Mouse (Mus musculus) heart, embryonic 10.5 days (tissue): ENCODE results near the gene Mrps23. TPM values are rescaled to one million over a fixed set of nuclear protein-coding genes. Genes with fewer than 3 reads are reported as not detected.
"Not testable (repeated sequence)": the region's sequence is repeated elsewhere in the genome, so short reads cannot be mapped to it uniquely, and the experiment has no call there.

Experiments
- DNase-seq: peaks from one replicate; pipeline ENCODE4 v3.0.0-alpha.2; 2017; ENCODE audit warnings: low spot score
- H3K27ac ChIP-seq: fragments of 300-500 bp; sonication (generic); 2 replicates; pipeline ENCODE4 v1.5.1; 2016; ENCODE audit warnings: mild to moderate bottlenecking
- H3K27me3 ChIP-seq: fragments of 300-500 bp; sonication (generic); 2 replicates; pipeline ENCODE4 v1.6.1; 2016; ENCODE audit warnings: mild to moderate bottlenecking; ENCODE audit not compliant: poor library complexity, insufficient read depth, severe bottlenecking
- H3K36me3 ChIP-seq: fragments of 300-500 bp; sonication (generic); 2 replicates; pipeline ENCODE4 v1.6.1; 2016; ENCODE audit warnings: mild to moderate bottlenecking, moderate library complexity
- H3K4me1 ChIP-seq: fragments of 300-500 bp; sonication (generic); 2 replicates; pipeline ENCODE4 v1.6.1; 2016; ENCODE audit warnings: mild to moderate bottlenecking
- H3K4me3 ChIP-seq: fragments of 300-500 bp; sonication (generic); 2 replicates; pipeline ENCODE4 v1.5.1; 2016; ENCODE audit warnings: mild to moderate bottlenecking, moderate library complexity
- H3K9me3 ChIP-seq: fragments of 300-500 bp; sonication (generic); 2 replicates; pipeline ENCODE4 v1.6.1; 2016; ENCODE audit warnings: mild to moderate bottlenecking, moderate library complexity
- WGBS: fragments of 180-500 bp; shearing (Covaris S2); methylation state at CpG from one replicate; pipeline ENCODE4 v1.1.7; 2016; 5-methylcytosine and 5-hydroxymethylcytosine counted together
- polyA plus RNA-seq: library from polyadenylated mRNA; unstranded; fragments of >200 nt; fragmentation: Nextera tagmentation; extraction: Ambion mirVana; gene quantifications from 2 replicates; pipeline ENCODE4 v1.2.1, GENCODE M21; 2016

Gene Mrps23
- polyA plus RNA-seq, 1 experiment from 2014 or later: 74.6 TPM

DNA sequence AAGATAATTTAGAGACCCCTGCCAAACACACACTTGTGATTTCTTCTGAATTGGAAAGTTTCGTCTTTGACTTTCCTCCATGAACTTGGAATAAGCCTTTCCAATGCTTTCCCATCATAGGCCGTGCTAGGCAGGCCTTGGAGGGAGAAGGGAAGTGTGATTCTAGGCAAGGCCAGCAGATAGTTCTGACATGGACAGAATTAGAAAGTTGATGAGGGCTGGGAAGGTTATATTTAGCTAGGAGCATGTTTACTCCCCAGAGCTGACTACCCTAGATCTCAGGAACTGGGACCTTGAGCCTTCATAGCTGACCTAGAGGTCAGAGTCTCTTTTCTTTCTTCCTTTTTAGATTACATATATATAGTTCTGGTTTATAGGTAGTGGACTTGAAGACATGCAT is 3.0 kb upstream of the Mrps23 start:
- Histone ChIP-seq H3K36me3 (0 out of 2 replicates have a peak, but pooled peaks cover 5% of the 10 kb centered on the region), H3K27ac (peak overlapping the region; percentile 92), H3K9me3 (no peaks in the 10 kb centered on the region), H3K27me3 (peaks cover 10% of the 10 kb centered on the region; the same call in 1 of the 2 replicates), H3K4me3 (no peak overlapping the region), H3K4me1 (peaks cover 69% of the 10 kb centered on the region)
- DNase-seq: no peak
- WGBS: 42% methylated on average over 2 of the region's 2 CpGs

DNA sequence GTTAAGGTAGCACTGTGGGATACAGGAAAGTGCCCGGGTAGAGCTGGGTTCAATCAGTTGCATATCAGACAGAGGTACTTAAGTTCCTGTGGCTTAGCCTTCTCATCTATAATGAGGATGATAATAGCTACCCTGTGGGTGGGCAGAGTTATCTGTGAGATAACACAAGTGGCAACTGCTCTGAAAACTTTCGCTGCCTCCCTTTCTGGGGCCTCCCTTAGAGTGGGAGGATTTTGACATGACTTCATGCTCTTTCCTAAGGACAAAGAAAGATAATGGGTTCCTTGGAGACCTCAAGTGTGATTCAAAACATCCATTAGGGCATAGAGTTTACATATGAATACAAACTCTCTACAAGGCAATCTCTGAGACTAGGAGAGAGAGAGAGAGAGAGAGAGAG is 2.1 kb upstream of the Mrps23 start:
- Histone ChIP-seq H3K9me3 (no peaks in the 10 kb centered on the region), H3K4me1 (peaks cover 69% of the 10 kb centered on the region), H3K4me3 (no peak overlapping the region), H3K36me3 (peaks cover 6% of the 10 kb centered on the region), H3K27ac (peak overlapping the region; percentile 92), H3K27me3 (peaks cover 9% of the 10 kb centered on the region; the same call in 1 of the 2 replicates)
- DNase-seq: peak; percentile 87
- 2% methylated on average over 2 of the region's 2 CpGs for WGBS

DNA sequence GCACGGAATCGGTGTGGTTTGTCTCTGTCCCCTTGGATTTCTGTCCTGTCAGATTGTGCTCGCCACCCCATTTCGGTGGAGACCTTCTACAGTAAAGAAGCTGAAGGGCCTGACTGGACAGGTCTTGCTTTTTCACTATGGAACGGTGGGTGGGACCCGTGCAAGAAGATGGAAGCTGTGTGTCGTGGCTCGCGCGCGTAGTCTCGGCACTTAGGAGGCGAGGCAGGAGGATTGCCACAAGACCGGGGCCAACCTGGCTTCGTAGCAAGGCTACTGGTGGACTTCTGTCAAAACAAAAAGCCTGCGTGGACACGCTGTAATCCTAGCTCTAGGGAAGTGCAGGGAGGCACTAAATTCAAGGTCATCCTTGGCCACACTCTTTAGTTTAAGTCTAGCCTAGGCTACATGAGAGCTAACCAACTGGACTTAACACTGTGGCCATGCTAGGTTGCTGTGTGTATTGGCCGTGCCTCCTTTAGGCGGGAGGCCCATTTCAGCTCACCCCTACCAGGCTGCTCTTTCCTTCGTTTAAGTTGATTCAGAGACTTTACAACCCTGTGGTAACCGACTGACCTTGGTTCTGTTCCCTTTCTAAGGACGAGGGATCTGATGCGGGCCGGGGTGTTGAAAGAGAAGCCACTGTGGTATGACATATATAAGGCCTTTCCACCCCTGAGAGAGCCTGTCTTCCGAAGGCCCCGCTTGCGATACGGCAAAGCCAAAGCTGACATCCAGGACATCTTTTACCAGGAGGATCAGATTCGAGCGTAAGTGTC is 593 bp downstream of the Mrps23 start:
- 31% methylated on average over 30 of the region's 30 CpGs for WGBS
- Histone ChIP-seq H3K4me1 (peaks cover 51% of the 10 kb centered on the region), H3K27me3 (no peaks in the 10 kb centered on the region), H3K9me3 (no peaks in the 10 kb centered on the region), H3K4me3 (peak overlapping the region; percentile 76), H3K36me3 (peaks cover 30% of the 10 kb centered on the region), H3K27ac (peak overlapping the region; percentile 92)
- no peak for DNase-seq

DNA sequence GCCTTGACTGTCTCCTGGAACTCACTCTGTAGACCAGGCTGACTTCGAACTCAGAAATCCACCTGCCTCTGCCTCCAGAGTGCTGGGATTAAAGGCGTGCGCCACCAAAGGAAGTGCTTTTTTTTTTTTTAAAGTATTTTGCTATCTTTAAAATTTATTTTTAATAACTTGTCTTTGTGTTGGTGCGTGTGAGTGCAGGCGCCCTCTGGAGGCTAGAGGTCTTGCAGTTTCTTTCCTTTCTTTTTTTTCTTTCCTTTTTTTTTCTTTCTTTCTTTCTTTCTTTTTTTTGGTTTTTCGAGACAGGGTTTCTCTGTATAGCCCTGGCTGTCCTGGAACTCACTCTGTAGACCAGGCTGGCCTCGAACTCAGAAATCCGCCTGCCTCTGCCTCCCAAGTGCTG is 2.4 kb downstream of the Mrps23 start:
- WGBS: 82% methylated on average over 8 of the region's 8 CpGs
- not testable (repeated sequence) for H3K27me3 ChIP-seq, DNase-seq, H3K9me3 ChIP-seq, H3K4me3 ChIP-seq, H3K27ac ChIP-seq
- peaks cover 48% of the 10 kb centered on the region for H3K36me3 ChIP-seq
- H3K4me1 ChIP-seq: peaks cover 34% of the 10 kb centered on the region

DNA sequence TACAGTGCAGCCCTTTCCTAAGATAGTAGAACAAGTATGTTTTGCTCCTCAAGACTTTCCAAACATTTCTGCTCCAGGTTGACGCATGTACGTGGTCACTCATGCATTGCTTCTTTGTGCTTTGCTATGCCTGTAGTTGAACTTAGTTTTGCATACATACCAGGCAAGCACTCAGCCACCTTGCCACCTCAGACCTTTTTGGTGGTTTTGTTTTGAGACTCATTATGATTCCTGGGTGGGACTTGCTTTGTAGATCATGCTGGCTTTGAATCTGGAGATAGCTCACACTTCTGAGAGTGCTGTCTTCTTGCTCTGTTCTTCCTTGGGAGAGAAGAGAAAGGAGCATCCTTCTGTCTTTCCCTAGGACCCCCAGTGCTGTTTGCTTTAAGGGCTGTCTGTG is 3.5 kb downstream of the Mrps23 start:
- H3K4me3 ChIP-seq: no peak overlapping the region
- peaks cover 54% of the 10 kb centered on the region for H3K36me3 ChIP-seq
- H3K27ac ChIP-seq: no peak overlapping the region
- no peaks in the 10 kb centered on the region for H3K27me3 ChIP-seq
- no peak for DNase-seq
- no peaks in the 10 kb centered on the region for H3K9me3 ChIP-seq
- 94% methylated on average over 2 of the region's 2 CpGs for WGBS
- H3K4me1 ChIP-seq: peaks cover 23% of the 10 kb centered on the region

DNA sequence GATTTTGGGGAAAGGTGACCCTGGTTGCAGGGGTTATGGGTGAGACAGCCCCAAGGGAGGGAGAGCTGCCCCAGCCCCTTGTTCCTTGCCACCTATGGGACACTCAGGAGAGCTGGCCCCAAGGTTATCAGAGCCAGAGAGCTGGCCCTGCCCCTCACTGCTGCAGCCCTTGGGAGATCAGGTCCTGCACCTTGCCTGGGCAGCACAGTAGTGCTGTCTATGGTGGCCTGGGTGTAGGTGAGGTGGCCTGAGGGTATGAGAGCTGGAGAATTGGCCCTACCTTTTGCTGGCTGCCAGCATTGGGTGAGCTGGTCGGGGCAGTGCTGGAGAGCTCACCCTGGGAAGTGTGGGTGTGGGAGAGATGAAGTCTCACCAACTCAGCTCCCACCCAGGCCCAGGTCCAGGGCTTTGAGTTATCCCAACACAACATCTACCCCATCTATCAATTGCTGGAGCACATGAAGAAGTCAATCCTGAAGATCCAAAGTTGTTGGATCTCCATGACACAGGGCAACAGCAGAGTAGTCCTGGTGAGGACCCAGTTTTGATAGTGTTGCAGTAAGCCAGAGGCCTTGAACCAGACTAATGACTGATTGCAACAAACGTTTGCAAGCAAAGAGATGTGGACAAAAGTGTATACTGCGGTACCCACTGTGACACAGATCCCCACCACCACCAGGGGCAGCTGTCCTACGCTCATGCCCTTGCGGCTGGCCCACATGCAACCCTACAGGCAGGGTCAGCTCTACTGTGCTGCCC is 7.8 kb downstream of the Mrps23 start:
- H3K9me3 ChIP-seq: no peaks in the 10 kb centered on the region
- no peak for DNase-seq
- H3K36me3 ChIP-seq: peaks cover 49% of the 10 kb centered on the region
- H3K4me3 ChIP-seq: no peak overlapping the region
- WGBS: 89% methylated on average over 5 of the region's 5 CpGs
- H3K27ac ChIP-seq: no peak overlapping the region
- no peaks in the 10 kb centered on the region for H3K27me3 ChIP-seq
- peaks cover 31% of the 10 kb centered on the region for H3K4me1 ChIP-seq

DNA sequence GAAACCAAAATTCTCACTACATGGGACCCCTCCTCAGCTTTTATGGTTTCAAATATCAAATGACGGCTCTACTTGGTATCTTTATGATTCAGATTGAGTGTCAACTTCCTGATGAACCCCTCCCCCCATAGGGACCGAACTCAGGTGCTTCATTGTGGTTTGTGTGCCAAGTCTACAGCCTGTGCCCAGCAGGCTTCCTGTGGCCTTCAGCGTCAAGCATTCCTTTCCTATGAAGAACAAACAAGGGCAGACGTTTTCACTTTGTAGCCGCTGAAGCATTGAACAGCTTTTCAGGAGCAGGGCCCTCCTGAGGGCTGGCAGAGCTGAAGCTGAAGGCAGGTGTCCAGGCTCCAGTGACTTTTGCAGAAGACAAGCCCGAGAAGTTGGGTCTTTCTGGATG is 9.6 kb downstream of the Mrps23 start:
- Histone ChIP-seq H3K4me3 (no peak overlapping the region), H3K4me1 (peaks cover 41% of the 10 kb centered on the region), H3K9me3 (no peaks in the 10 kb centered on the region), H3K27me3 (no peaks in the 10 kb centered on the region), H3K27ac (peak overlapping the region; percentile 42; the same call in 1 of the 2 replicates), H3K36me3 (peaks cover 34% of the 10 kb centered on the region)
- 62% methylated on average over 6 of the region's 6 CpGs for WGBS
- no peak for DNase-seq

DNA sequence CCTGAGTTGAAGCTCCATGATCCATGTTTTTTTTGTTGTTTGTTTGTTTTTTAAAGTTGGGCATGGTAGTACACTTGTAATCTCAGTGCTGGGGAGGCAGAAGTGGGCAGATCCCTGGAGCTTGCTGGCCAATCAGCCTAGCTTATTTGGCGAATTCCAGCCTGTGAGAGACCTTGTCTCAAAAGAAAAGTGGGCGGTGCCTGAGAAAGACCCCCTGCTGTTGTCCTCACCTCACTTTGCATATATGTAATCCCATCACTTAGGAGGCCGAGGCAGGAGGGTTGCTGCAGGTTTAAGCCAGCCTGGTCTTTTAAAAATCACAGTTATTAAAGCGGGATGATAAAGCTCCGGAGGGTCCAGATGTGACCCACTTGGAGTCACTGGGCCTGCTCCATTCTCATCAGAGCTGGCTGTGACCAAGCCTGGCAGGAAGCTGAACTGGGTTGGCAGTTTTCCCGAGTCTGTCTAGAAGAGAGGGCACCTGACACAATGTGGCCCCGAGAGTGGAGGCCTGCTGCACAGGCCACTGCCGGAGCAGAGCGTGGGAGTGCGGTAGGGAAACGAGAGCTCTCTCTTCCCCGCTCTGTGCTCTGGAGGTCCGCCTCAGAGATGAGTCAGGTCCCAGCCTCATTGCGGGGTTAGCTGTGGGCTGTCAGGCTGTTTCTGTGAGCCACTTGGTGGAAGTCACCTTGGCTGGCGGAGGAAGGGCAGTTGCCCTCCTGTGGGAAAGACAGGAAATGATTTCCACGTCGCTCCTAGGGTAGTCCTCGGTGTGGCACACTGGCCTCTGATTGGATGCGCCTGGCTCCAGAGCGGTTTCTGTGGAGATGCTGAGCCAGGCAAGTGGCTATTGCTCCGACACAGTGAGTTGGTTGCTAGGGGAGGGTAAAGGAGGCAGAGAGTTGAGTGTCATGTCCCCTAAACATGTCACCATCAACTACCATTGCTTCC is 11.0 kb downstream of the Mrps23 start:
- H3K4me3 ChIP-seq: 0 out of 2 replicates have a peak overlapping the region, but pooled peaks have one; percentile 19
- peaks cover 47% of the 10 kb centered on the region for H3K4me1 ChIP-seq
- no peaks in the 10 kb centered on the region for H3K27me3 ChIP-seq
- peak overlapping the region; percentile 79 for H3K27ac ChIP-seq
- WGBS: 56% methylated on average over 21 of the region's 21 CpGs
- DNase-seq: no peak
- H3K9me3 ChIP-seq: no peaks in the 10 kb centered on the region
- peaks cover 21% of the 10 kb centered on the region for H3K36me3 ChIP-seq

DNA sequence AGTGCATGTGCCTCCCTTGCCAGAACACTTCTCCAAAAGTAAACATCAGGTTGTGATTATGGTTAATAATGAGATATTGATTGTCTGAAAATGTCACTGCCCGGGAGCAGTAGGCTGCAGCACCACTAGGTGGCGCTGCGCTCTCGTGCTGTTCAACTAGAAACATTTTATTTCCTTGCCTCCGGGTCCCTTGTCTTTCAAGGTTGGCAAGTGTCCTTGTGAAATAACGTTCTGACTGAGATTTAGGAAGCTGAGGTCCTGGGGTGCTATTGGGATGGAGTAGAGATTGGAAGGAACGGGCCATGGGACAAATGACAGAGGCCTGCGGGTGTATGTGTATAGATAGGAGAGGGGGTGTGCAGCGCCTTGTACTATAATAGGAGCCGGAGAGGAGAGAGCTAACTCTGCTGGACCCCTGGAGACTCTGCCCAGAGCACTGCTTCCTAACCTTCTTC is 12.1 kb downstream of the Mrps23 start:
- Histone ChIP-seq H3K9me3 (no peaks in the 10 kb centered on the region), H3K4me1 (peaks cover 47% of the 10 kb centered on the region), H3K27ac (peak overlapping the region; percentile 64), H3K27me3 (no peaks in the 10 kb centered on the region), H3K4me3 (peak overlapping the region; percentile 29; the same call in 1 of the 2 replicates), H3K36me3 (peaks cover 10% of the 10 kb centered on the region)
- WGBS: 25% methylated on average over 10 of the region's 10 CpGs
- no peak for DNase-seq

DNA sequence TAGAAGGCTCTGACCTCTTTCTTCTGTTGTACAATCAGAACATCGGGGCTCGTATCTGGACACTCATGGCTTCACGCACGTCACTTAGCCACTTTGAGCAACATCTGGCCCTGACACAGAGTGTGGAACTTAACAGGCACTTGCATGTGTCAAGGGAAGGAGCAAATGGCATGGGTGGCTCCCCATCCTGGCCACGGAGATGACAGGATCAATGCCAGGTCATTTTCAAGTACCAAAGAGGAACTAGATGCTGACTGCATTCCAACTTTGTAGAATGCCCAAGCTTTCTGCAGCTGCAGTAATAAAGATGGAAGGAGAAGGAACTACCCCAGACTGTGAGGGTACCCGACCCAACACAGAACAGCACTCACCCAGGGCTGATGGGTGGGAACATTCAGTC is 14.0 kb downstream of the Mrps23 start:
- Histone ChIP-seq H3K27ac (no peak overlapping the region), H3K4me3 (no peak overlapping the region), H3K4me1 (peaks cover 47% of the 10 kb centered on the region), H3K36me3 (no peaks in the 10 kb centered on the region), H3K9me3 (no peaks in the 10 kb centered on the region), H3K27me3 (no peaks in the 10 kb centered on the region)
- no peak for DNase-seq
- 52% methylated on average over 6 of the region's 6 CpGs for WGBS

DNA sequence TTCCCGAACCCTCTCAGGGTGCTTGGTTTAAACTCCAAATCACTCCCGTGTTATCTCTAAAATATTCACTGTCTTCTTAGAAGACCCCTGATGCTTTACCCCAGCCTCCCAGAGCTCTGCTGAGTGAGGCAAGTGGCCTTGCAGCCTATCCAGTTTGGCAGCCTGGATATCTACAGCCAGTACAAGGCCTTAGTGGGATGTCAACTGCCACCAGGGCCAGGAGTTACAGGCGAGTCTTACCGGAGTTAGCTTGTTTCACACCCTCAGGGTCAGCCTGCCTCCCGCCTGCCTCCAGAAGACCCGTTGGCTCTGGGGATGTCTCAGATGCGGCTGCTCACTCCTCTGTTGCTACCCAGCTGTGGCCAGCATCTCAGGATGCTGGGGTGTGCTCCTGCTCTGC is 14.4 kb downstream of the Mrps23 start:
- H3K9me3 ChIP-seq: no peaks in the 10 kb centered on the region
- H3K27me3 ChIP-seq: no peaks in the 10 kb centered on the region
- H3K4me3 ChIP-seq: no peak overlapping the region
- DNase-seq: no peak
- peaks cover 47% of the 10 kb centered on the region for H3K4me1 ChIP-seq
- H3K27ac ChIP-seq: no peak overlapping the region
- 56% methylated on average over 7 of the region's 7 CpGs for WGBS
- H3K36me3 ChIP-seq: no peaks in the 10 kb centered on the region

DNA sequence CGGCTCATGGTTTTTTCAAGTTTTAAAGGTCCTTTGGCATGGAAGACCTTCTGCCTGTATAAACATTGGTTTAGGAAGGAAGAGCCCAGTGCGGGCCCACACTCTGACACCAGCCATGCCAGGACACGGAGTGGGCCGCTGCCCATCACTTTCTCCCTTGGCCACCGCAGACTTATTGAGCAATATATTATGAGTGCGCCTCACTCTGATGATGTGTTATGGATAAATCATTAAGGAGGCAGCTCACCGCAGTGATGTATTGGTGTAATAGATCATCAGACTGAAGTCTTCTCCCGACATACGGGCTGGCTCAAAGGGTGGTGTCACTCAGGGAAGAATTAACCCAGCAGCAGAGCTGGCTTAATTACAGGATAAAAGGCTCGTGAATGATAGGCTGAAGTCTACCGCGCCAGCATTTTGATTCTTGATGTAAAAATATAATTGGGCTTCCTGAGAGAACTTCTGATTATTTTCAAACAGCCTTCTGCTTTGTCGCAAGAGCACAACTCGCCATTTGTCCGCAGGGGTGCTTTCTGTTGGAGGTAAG is 17.8 kb downstream of the Mrps23 start:
- Histone ChIP-seq H3K27ac (no peak overlapping the region), H3K27me3 (no peaks in the 10 kb centered on the region), H3K4me1 (peaks cover 16% of the 10 kb centered on the region), H3K36me3 (no peaks in the 10 kb centered on the region), H3K9me3 (no peaks in the 10 kb centered on the region), H3K4me3 (no peak overlapping the region)
- no peak for DNase-seq
- WGBS: 91% methylated on average over 15 of the region's 15 CpGs
